Mouse (Mus musculus) kidney, adult 2 months (tissue): ENCODE results near the gene Casp6. TPM values are rescaled to one million over a fixed set of nuclear protein-coding genes. Genes with fewer than 3 reads are reported as not detected.

Source experiments
- DNase-seq: peaks from one replicate; pipeline ENCODE4 v3.0.0; 2021
- H3K27ac ChIP-seq: fragments of 200-500 bp; 2 replicates; pipeline ENCODE4 v1.5.1; 2012; ENCODE audit warnings: low read depth, low read length, control low read depth, inconsistent platforms; ENCODE audit not compliant: insufficient read depth
- H3K27me3 ChIP-seq: fragments of 200-500 bp; replicated peaks from 2 replicates; pipeline ENCODE4 v1.6.1; 2012; ENCODE audit warnings: mild to moderate bottlenecking, moderate library complexity, low read length, inconsistent platforms; ENCODE audit not compliant: control insufficient read depth, insufficient read depth
- H3K36me3 ChIP-seq: fragments of 200-500 bp; 2 replicates; pipeline ENCODE4 v1.6.1; 2012; ENCODE audit warnings: mild to moderate bottlenecking, moderate library complexity, low read length, inconsistent platforms; ENCODE audit not compliant: control insufficient read depth, insufficient read depth
- H3K4me1 ChIP-seq: fragments of 200-500 bp; 2 replicates; pipeline ENCODE4 v1.6.1; 2011; ENCODE audit warnings: low read length; ENCODE audit not compliant: control insufficient read depth, insufficient read depth
- H3K4me3 ChIP-seq: fragments of 200-500 bp; 2 replicates; pipeline ENCODE4 v1.5.1; 2011; ENCODE audit warnings: mild to moderate bottlenecking, low read depth, low read length, control low read depth; ENCODE audit not compliant: insufficient read depth
- CTCF ChIP-seq: fragments of 200-500 bp; conservative IDR thresholded peaks from 2 replicates; pipeline ENCODE4 v1.5.1; 2011; ENCODE audit warnings: low read depth, mild to moderate bottlenecking, control low read depth, low read length, moderate library complexity, mixed read lengths; ENCODE audit not compliant: insufficient read depth, insufficient read length
- POLR2A ChIP-seq: fragments of 200-500 bp; IDR thresholded peaks from one replicate; pipeline ENCODE4 v1.6.1; 2011; ENCODE audit warnings: low read depth, low read length, control low read depth
- WGBS: fragments of 180-500 bp; shearing (Covaris S2); methylation state at CpG from one replicate; pipeline ENCODE4 v1.1.7; 2018; 5-methylcytosine and 5-hydroxymethylcytosine counted together
- polyA plus RNA-seq: library from polyadenylated mRNA; depleted of rRNA; stranded (reverse); fragments of >200 nt; gene quantifications from 2 replicates; pipeline ENCODE4 v1.2.3, GENCODE M21; 2012; rRNA removed

The Casp6 gene
- 43.1 and 48.8 TPM in 2 replicates for polyA plus RNA-seq

- Histone ChIP-seq H3K27ac (peak within 1 kb of the TSS; percentile 46; the same call in 1 of the 2 replicates), H3K4me3 (peak within 1 kb of the TSS; percentile 86), H3K27me3 (no peaks in the 10 kb centered on the region), H3K36me3 (no peaks in the 10 kb centered on the region), H3K4me1 (no peaks in the 10 kb centered on the region)
- under 1% methylated on average over 34 of the region's 34 CpGs for WGBS
- DNase-seq, result peak; percentile 91
- TF ChIP-seq CTCF (no peak), POLR2A (no peak)
These were observed at the start of gene Casp6 for GRCm38 (mm10) chr3:129901271-129901809. Gene Casp6 (plus strand): TSS chr3:129901425.

DNA sequence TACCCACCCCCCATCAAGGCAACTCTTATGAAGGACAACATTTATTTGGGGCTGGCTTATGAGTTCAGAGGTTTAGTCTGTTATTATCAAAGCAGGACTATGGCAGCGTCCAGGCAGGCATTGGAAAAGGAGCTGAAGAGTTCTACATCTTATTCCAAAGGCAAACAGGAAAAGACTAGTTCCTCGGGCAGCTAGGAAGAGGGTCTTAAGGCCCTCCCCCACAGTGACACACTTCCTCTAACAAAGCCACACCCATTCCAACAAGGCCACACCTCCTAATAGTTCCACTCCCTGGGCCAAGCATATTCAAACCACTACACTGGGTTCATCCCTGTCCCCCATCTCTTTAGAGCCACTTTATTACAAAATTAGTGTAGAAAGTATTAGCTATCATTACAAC lies 38.6 kb upstream of the Casp6 start:
- WGBS, result 73% methylated on average over 2 of the region's 2 CpGs

DNA sequence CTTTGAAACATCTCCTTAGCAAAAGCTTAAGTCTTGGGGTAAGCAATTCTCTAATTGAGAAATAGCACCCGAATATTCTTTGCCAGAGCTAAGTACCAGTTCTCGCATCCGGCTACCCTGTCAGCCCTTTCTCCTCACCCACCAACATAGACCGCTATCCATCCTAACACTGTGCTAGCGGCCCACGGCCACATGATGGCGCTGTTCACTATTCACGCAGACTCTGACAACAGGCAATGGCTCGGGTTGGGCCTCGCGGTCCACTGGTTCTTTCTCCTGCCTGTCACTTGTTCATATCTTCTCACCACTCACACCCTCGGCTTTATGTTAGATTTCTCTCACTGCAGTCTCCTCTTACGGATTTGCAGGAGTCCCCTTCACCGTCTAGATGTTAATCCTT lies 37.5 kb upstream of the Casp6 start:
- H3K27me3 ChIP-seq, result no peaks in the 10 kb centered on the region
- H3K27ac ChIP-seq, result no peak overlapping the region
- no peak overlapping the region for H3K4me3 ChIP-seq
- DNase-seq, result peak; percentile 50
- no peaks in the 10 kb centered on the region for H3K36me3 ChIP-seq
- no peaks in the 10 kb centered on the region for H3K4me1 ChIP-seq
- TF ChIP-seq POLR2A, result no peak
- TF ChIP-seq CTCF, result peak; percentile 81
- WGBS, result 48% methylated on average over 14 of the region's 14 CpGs

More for the DNA sequence above, 38.6 kb upstream of the Casp6 start:
- TF ChIP-seq CTCF (no peak), POLR2A (no peak)
- Histone ChIP-seq H3K36me3 (no peaks in the 10 kb centered on the region), H3K4me1 (no peaks in the 10 kb centered on the region), H3K27me3 (no peaks in the 10 kb centered on the region), H3K4me3 (no peak overlapping the region), H3K27ac (no peak overlapping the region)
- DNase-seq, result no peak

DNA sequence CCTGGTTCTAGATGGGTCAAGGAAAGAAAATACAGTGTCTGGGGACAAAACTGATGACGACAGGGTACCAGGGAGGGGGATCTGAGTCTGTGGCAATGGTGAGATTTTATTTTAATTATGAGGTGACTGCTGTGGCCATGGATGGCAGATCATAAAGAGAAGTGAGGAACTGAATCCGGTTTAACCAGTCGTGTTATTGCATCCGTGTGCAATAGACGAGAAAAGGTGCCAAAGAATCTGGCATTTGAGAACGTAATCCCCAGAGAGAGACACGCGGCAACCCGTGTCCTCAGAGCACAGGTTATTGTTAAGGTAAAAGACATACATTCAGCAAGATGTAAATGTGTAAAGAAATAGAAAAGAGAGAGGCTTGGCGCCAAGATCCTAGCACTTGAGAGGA lies 23.9 kb upstream of the Casp6 start:
- TF ChIP-seq CTCF, result no peak
- TF ChIP-seq POLR2A, result no peak
- no peaks in the 10 kb centered on the region for H3K36me3 ChIP-seq
- no peak overlapping the region for H3K27ac ChIP-seq
- WGBS, result 50% methylated on average over 10 of the region's 10 CpGs
- H3K27me3 ChIP-seq, result no peaks in the 10 kb centered on the region
- H3K4me3 ChIP-seq, result no peak overlapping the region
- no peak for DNase-seq
- peaks cover 4% of the 10 kb centered on the region; the same call in 1 of the 2 replicates for H3K4me1 ChIP-seq

DNA sequence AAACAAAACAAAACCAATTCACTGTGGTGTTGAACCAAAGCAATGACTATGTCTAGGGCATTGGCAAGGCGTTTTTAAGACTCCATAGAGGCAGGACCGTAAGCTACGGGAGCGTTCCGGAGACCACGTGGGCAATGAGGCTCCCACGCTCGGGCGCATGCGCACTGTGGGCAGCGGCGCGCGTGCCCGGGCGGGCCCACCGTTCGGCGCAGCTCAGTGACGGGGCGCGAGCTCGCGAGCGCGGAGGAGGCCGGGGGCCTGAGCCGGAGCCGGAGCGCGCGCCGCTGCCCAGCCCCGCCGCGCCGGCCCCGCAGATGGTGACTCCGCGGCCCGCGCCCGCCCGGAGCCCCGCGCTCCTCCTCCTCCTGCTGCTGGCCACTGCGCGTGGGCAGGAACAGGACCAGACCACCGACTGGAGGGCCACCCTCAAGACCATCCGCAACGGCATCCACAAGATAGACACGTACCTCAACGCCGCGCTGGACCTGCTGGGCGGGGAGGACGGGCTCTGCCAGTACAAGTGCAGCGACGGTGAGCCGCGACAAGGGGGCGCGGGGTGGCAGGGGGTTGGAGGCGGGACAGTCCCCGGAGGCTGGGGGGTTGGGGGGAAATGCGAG lies 22.7 kb upstream of the Casp6 start, which contains the start of gene Pla2g12a:
Gene Pla2g12a, plus strand, starts transcription at position 202 of the 617 bp plus-strand sequence.
- Histone ChIP-seq H3K27ac (no peak within 1 kb of the TSS), H3K4me3 (peak within 1 kb of the TSS; percentile 92), H3K27me3 (no peaks in the 10 kb centered on the region), H3K4me1 (peaks cover 4% of the 10 kb centered on the region; the same call in 1 of the 2 replicates), H3K36me3 (no peaks in the 10 kb centered on the region)
- DNase-seq, result peak; percentile 92
- TF ChIP-seq POLR2A (no peak), CTCF (no peak)
- WGBS, result under 1% methylated on average over 66 of the region's 66 CpGs

DNA sequence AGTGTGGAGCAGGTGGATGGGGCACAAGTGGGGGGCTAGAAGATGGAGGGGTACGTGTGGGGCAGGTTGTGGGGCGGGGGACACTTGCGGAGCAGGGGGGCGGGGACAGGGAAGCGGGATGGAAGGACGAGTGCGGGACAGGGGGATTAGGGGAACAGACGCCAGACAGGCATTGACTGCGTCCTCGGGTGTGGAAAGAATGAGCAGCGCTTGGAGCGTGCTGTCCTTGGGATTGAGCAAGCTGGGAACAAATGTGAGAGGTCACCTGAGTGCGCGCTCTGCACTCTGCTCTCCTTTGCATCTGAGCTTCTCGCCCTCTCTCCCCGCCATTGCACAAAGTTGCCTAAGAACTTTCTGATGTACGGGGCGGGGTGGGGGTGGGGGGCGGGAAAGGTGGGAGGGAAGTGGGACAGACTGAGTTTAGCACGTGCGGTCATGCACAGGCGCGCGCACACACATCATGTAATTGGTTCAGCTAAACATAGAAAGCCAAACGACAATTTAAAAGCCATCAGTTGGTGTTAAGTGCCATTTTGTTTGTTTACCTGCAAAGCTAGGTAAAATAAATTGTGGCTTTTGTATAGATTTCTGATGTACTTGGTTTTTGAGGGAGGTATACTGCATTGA lies 22.0 kb upstream of the Casp6 start:
- peaks cover 4% of the 10 kb centered on the region; the same call in 1 of the 2 replicates for H3K4me1 ChIP-seq
- H3K4me3 ChIP-seq, result peak overlapping the region; percentile 92
- no peaks in the 10 kb centered on the region for H3K27me3 ChIP-seq
- WGBS, result 2% methylated on average over 25 of the region's 25 CpGs
- H3K27ac ChIP-seq, result no peak overlapping the region
- no peaks in the 10 kb centered on the region for H3K36me3 ChIP-seq
- DNase-seq, result peak; percentile 57
- TF ChIP-seq CTCF (no peak), POLR2A (no peak)

- WGBS, result 82% methylated on average over 2 of the region's 2 CpGs
- TF ChIP-seq CTCF (no peak), POLR2A (no peak)
- no peak overlapping the region for H3K4me3 ChIP-seq
- no peak for DNase-seq
- no peaks in the 10 kb centered on the region for H3K27me3 ChIP-seq
- H3K4me1 ChIP-seq, result peaks cover 4% of the 10 kb centered on the region; the same call in 1 of the 2 replicates
- no peak overlapping the region for H3K27ac ChIP-seq
- H3K36me3 ChIP-seq, result no peaks in the 10 kb centered on the region
These were observed 21.3 kb upstream of the Casp6 start for GRCm38 (mm10) chr3:129879913-129880312.
